Mouse (Mus musculus) midbrain, embryonic 15.5 days (tissue): ENCODE data around the gene Gm17606. TPM values are rescaled to one million over a fixed set of nuclear protein-coding genes. Genes with fewer than 3 reads are reported as not detected.

Experiments
- ATAC-seq: fragments of 200-750 bp; cut with Nextera tagmentation; replicated peaks from 2 replicates; pipeline ENCODE4 v1.8.0; 2017; ENCODE audit warnings: moderate TSS enrichment
- H3K27ac ChIP-seq: fragments of 300-500 bp; sonication (generic); 2 replicates; pipeline ENCODE4 v1.5.1; 2015; ENCODE audit warnings: mild to moderate bottlenecking, inconsistent platforms
- H3K27me3 ChIP-seq: fragments of 300-500 bp; sonication (generic); replicated peaks from 2 replicates; pipeline ENCODE4 v1.6.1; 2015; ENCODE audit warnings: inconsistent platforms
- H3K36me3 ChIP-seq: fragments of 300-500 bp; sonication (generic); replicated peaks from 2 replicates; pipeline ENCODE4 v1.6.1; 2015; ENCODE audit warnings: inconsistent platforms
- H3K4me1 ChIP-seq: fragments of 300-500 bp; sonication (generic); 2 replicates; pipeline ENCODE4 v1.6.1; 2015; ENCODE audit warnings: inconsistent platforms
- H3K4me2 ChIP-seq: fragments of 300-500 bp; sonication (generic); 2 replicates; pipeline ENCODE4 v1.6.1; 2015; ENCODE audit warnings: inconsistent platforms, mild to moderate bottlenecking, moderate library complexity
- H3K4me3 ChIP-seq: fragments of 300-500 bp; sonication (generic); 2 replicates; pipeline ENCODE4 v1.5.1; 2015; ENCODE audit warnings: mild to moderate bottlenecking, inconsistent platforms
- H3K9ac ChIP-seq: fragments of 300-500 bp; sonication (generic); 2 replicates; pipeline ENCODE4 v1.6.1; 2015; ENCODE audit warnings: mild to moderate bottlenecking, inconsistent platforms
- H3K9me3 ChIP-seq: fragments of 300-500 bp; sonication (generic); 2 replicates; pipeline ENCODE4 v1.6.1; 2016; ENCODE audit warnings: inconsistent platforms
- WGBS: fragments of 180-500 bp; shearing (Covaris S2); methylation state at CpG from one replicate; pipeline ENCODE4 v1.1.7; 2015; ENCODE audit warnings: mixed read lengths; 5-methylcytosine and 5-hydroxymethylcytosine counted together
- polyA plus RNA-seq: library from polyadenylated mRNA; unstranded; fragments of >200 nt; fragmentation: Nextera tagmentation; extraction: Ambion mirVana; gene quantifications from 2 replicates; pipeline ENCODE4 v1.2.1, GENCODE M21; 2015

Gm17606 gene
- not detected in 2 replicates for polyA plus RNA-seq

DNA sequence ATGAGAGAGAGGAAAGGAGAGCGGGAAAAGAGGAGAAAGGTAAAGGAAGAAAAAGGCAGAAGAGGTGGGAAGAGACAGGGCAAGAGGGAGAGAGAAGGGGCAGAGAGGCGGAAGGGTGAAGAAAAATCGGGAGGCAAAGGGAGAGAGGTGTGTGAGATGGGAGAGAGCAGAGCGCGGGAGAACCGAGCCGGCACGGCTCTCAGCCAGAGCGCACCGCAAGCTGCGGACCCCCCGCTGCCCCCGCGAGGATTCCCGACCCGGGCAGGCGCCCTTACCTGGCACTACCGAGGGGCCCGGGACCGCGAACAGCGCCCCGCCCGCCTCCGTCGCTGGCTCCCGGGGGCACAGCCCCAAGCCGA is at the start of gene Gm17606:
Gm17606 (plus strand) TSS at position 7 of the 359 bp plus-strand sequence.
- peak within 1 kb of the TSS; percentile 91 for H3K27ac ChIP-seq
- ATAC-seq = no peak
- WGBS = under 1% methylated on average over 28 of the region's 28 CpGs
- H3K9ac ChIP-seq = peak within 1 kb of the TSS; percentile 91
- peaks cover 23% of the 10 kb centered on the region for H3K4me1 ChIP-seq
- no peaks in the 10 kb centered on the region for H3K9me3 ChIP-seq
- no peaks in the 10 kb centered on the region for H3K27me3 ChIP-seq
- peak within 1 kb of the TSS; percentile 60 for H3K4me3 ChIP-seq
- H3K4me2 ChIP-seq = peak within 1 kb of the TSS; percentile 92
- peaks cover 44% of the 10 kb centered on the region for H3K36me3 ChIP-seq

DNA sequence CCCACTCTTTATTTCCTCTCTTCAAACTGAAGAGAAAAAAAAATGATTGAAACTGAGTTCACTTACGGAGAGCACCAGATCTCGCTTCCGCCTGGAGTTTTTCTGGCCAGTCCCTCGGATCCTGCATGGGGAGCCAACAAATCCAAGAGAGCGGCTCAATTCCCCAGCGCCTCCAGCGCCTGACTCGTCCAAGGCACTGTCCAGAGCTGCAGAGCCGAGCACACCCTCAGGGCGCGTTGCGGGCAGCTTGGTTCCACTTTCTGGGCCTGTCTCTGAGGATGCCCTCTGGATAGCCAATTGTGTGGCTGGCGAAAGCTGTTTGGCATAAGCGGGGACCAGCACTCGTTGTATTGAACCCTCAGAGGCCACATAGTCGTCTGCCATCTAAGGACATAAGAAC is 49.7 kb upstream of the Gm17606 start:
- H3K4me1 ChIP-seq = no peaks in the 10 kb centered on the region

DNA sequence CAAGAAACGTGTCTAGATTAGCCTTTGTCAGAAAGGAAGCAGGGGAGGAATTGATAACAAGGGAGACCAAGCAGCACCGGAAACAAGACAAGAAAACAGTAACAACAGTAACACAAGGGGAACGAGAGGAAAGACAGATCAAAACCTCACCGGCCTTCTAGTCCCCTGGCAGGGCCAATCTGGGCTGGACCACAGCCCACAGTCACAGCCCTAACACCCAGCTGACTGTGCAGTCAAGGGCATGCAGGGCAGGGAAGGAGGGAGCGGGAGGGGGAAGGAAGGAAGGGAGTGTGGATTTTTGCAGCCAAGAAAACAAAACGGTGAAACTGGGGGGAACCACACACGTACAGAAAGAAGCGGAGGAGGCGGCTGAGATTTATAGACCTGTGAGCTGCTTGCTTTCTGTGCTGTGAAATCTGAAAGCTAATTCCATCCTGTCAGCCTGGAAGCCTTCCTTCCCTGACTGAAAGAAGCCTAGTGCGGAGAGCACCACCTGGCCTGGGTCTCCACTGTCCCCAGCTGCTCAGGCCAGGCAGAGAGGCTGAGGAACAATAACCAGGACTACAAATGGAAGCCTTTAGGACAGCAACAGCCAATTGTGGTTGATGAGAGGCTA is 48.3 kb upstream of the Gm17606 start:
- H3K27me3 ChIP-seq = no peaks in the 10 kb centered on the region
- H3K4me3 ChIP-seq = no peak overlapping the region
- no peak overlapping the region for H3K9ac ChIP-seq
- H3K9me3 ChIP-seq = no peaks in the 10 kb centered on the region
- ATAC-seq = no peak
- 78% methylated on average over 10 of the region's 10 CpGs for WGBS
- H3K4me1 ChIP-seq = no peaks in the 10 kb centered on the region
- H3K27ac ChIP-seq = no peak overlapping the region; the same call in 1 of the 2 replicates
- H3K4me2 ChIP-seq = no peak overlapping the region
- no peaks in the 10 kb centered on the region for H3K36me3 ChIP-seq

More for the DNA sequence above, 49.7 kb upstream of the Gm17606 start:
- H3K36me3 ChIP-seq = no peaks in the 10 kb centered on the region
- no peak overlapping the region for H3K4me2 ChIP-seq
- ATAC-seq = no peak
- H3K27me3 ChIP-seq = no peaks in the 10 kb centered on the region
- WGBS = 90% methylated on average over 16 of the region's 16 CpGs
- no peaks in the 10 kb centered on the region for H3K9me3 ChIP-seq
- H3K9ac ChIP-seq = no peak overlapping the region
- H3K4me3 ChIP-seq = no peak overlapping the region
- no peak overlapping the region for H3K27ac ChIP-seq

DNA sequence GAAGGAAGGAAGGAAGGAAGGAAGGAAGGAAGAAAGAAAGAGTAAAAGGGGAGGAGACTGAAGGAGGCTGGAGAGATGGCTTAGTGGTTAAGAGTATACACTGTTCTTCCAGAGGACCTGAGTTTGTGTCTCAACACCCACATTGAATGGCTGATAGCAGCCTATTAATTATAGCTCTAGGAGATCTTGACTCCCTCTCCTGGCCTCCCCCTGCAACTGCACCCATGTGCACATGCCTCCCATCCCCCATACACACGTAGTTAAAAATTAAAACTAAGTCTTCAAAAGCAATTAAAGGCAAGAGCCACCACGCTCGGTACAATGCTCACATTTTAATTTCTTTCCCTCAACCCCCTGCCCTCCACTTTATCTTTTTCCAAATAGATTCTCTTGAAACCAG is 46.7 kb upstream of the Gm17606 start:
- ATAC-seq = no peak
- 98% methylated on average over 3 of the region's 3 CpGs for WGBS
- H3K27me3 ChIP-seq = no peaks in the 10 kb centered on the region

DNA sequence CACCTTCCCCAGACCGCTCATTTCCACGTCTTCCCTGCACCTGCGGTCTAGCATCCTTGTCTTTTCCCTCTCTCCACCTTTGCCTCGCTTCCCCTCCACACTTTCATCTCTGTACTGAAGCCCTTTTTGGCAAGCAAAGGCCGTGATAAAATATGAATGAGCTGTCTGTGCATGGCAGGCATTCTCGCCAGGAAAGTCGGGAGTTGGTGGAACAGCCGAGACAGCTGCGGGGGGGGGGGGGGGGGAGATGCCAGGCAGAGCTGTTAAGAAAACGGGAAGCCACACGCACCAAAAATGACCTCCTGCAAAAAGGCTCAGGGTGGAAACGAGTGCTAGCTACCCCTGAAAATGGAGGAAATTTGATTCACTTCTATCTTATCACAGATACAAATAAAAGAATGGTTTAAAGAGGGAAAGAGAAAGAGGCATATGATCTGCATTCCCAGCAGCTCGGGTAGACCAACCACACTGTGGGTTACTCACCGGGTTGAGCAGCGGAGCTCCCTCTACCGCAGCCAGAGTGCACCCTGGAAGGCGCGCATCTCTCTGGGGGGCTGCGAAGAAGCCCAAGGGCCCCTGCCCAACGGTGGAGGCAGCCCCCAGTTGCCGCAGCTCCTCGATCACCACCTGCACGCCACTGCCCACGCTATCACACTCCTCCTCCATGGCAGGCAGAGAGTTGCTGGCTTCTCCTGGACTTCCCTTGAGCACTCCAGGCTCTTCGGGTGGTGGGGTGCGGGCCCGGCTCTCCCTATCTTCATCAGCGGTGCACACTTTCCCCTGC is 45.9 kb upstream of the Gm17606 start:
- no peaks in the 10 kb centered on the region for H3K36me3 ChIP-seq
- H3K4me3 ChIP-seq = no peak overlapping the region
- WGBS = 62% methylated on average over 28 of the region's 28 CpGs
- H3K27me3 ChIP-seq = no peaks in the 10 kb centered on the region
- H3K4me2 ChIP-seq = no peak overlapping the region
- 0 out of 2 replicates have a peak, but pooled peaks have one; percentile 22 for ATAC-seq
- no peaks in the 10 kb centered on the region for H3K4me1 ChIP-seq
- H3K9me3 ChIP-seq = no peaks in the 10 kb centered on the region
- H3K27ac ChIP-seq = 0 out of 2 replicates have a peak overlapping the region, but pooled peaks have one; percentile 34
- H3K9ac ChIP-seq = no peak overlapping the region

More for the DNA sequence above, 46.7 kb upstream of the Gm17606 start:
- Histone ChIP-seq H3K4me1 (no peaks in the 10 kb centered on the region), H3K4me2 (no peak overlapping the region), H3K27ac (no peak overlapping the region), H3K4me3 (no peak overlapping the region), H3K36me3 (no peaks in the 10 kb centered on the region), H3K9me3 (no peaks in the 10 kb centered on the region), H3K9ac (no peak overlapping the region)

DNA sequence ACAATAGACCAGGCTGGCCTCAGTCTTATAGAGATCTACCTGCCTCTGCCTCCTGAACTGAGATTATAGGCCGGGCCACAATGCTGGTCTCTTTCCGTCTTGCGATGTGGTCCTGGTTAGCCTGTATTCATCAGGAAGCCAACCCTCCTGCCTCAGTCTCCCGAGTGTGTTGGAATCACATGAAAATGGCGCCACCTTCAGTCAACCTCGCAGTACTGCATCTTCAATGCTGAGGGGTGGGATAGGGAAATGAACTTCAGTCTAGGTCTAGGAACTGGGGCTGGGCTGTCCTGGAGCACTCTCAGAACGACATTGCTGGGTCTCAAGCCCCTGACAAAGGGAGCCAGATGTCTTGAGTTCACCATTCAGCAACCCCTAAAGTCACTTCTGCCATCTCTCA is 43.7 kb upstream of the Gm17606 start:
- Histone ChIP-seq H3K4me3 (no peak overlapping the region), H3K9me3 (no peaks in the 10 kb centered on the region), H3K4me2 (no peak overlapping the region), H3K36me3 (no peaks in the 10 kb centered on the region), H3K27ac (no peak overlapping the region), H3K4me1 (no peaks in the 10 kb centered on the region), H3K27me3 (no peaks in the 10 kb centered on the region), H3K9ac (no peak overlapping the region)
- 80% methylated on average over 7 of the region's 7 CpGs for WGBS
- no peak for ATAC-seq

DNA sequence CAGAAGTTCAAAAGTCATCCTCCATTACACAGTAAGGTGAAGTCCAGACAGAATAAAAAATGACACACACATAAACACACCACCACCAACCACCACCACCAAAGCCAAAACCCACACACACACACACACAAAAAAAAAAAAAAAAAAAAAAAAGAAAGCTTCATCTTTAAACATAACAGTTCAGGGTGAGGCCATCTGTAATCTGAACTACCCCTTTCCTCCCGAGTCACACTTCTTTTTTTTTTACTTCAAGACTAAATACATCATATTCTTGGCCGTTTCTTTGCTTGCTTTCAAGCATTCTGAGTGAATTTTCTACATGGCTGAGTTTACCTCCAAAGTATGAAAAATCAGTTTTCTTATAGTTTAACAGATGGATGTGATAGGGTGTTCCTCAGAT is 39.2 kb upstream of the Gm17606 start:
- H3K9ac ChIP-seq = no peak overlapping the region
- WGBS = 82% methylated on average over 2 of the region's 2 CpGs
- ATAC-seq = no peak

DNA sequence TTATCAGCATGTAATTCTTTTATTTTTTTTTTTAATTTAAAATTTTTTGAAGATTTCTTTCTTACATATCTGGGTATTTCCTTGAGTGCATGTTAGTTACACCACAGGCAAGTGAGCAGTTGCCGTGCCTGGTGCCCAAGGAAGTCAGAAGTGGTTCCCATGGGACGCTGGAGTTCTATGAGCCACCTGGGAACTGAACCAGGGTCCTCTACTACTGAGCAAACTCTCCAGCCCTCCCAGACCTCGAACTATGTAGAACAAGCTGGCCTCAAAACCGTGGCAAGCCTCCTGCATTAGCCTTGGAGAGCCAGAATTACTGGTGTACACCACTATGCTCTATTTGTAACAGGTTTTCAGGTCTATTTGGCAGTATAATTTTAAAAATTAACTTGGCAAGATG is 38.1 kb upstream of the Gm17606 start:
- peak; percentile 27; the same call in 1 of the 2 replicates for ATAC-seq

More for the DNA sequence above, 39.2 kb upstream of the Gm17606 start:
- H3K4me3 ChIP-seq = no peak overlapping the region
- peaks cover 20% of the 10 kb centered on the region for H3K4me1 ChIP-seq
- no peaks in the 10 kb centered on the region for H3K9me3 ChIP-seq
- no peak overlapping the region for H3K27ac ChIP-seq
- no peaks in the 10 kb centered on the region for H3K27me3 ChIP-seq
- no peak overlapping the region for H3K4me2 ChIP-seq
- no peaks in the 10 kb centered on the region for H3K36me3 ChIP-seq

DNA sequence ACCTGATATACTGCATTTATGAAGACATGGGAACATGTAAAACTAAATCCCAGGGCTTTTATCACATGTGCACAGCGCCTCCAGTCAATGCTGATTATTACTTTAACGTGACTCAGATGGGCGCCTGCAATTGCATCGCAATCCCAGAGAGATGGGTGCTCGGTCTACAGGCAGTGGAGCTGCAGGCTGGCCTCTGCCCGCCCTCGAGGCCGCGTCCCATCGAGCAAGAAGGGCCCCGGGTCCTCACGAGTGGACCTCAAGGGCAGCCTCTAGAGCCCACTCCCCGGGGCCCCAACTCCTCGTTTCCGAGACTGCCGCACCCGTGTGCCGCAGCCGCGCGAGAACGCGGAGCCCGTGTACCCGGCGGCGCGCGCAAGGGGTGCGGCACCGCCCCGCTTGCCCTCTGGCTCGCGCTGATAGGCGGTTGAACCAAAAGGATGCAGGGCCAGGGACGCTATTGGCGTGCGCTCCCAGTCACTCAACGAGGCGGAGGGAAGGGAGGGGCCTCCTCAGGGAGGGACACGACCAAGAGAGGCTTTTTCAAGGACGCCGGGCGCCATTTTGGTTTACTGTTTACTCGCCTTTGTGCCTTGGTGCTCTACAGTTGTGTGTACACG is 37.6 kb upstream of the Gm17606 start:
- Histone ChIP-seq H3K9me3 (no peaks in the 10 kb centered on the region), H3K4me1 (peaks cover 20% of the 10 kb centered on the region), H3K27ac (peak overlapping the region; percentile 92), H3K4me2 (peak overlapping the region; percentile 46), H3K9ac (peak overlapping the region; percentile 59), H3K4me3 (peak overlapping the region; percentile 50), H3K27me3 (no peaks in the 10 kb centered on the region), H3K36me3 (no peaks in the 10 kb centered on the region)
- under 1% methylated on average over 46 of the region's 46 CpGs for WGBS
- ATAC-seq = peak; percentile 99

More for the DNA sequence above, 38.1 kb upstream of the Gm17606 start:
- H3K4me1 ChIP-seq = peaks cover 20% of the 10 kb centered on the region
- 31% methylated on average over 4 of the region's 4 CpGs for WGBS
- peak overlapping the region; percentile 59; the same call in 1 of the 2 replicates for H3K9ac ChIP-seq
- H3K27me3 ChIP-seq = no peaks in the 10 kb centered on the region
- H3K4me2 ChIP-seq = peak overlapping the region; percentile 46
- no peaks in the 10 kb centered on the region for H3K36me3 ChIP-seq
- H3K4me3 ChIP-seq = peak overlapping the region; percentile 50
- no peaks in the 10 kb centered on the region for H3K9me3 ChIP-seq
- H3K27ac ChIP-seq = peak overlapping the region; percentile 92

DNA sequence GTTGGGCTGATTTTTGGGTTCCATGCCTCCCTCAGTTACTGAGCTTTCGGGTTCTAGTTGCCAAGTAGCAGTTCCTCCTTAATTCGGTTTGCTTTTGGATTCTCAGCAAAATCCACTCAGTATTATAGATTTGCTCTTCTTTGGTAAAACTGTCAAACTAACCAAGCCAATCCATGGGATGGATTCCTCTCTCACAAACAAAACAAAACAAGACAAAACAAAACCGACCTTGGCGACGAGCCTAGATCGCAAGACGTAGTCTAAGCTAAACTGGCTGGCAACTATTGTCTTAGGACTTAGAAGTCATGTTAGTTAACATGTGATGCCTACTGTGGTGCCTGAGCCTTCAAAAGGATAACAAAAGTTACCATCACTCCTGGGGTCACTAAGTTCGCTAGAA is 37.1 kb upstream of the Gm17606 start:
- ATAC-seq = no peak
- Histone ChIP-seq H3K9me3 (no peaks in the 10 kb centered on the region), H3K4me2 (peak overlapping the region; percentile 46), H3K36me3 (no peaks in the 10 kb centered on the region), H3K4me1 (peaks cover 20% of the 10 kb centered on the region), H3K9ac (no peak overlapping the region), H3K4me3 (peak overlapping the region; percentile 50), H3K27me3 (no peaks in the 10 kb centered on the region), H3K27ac (peak overlapping the region; percentile 92)
- 85% methylated on average over 8 of the region's 8 CpGs for WGBS

DNA sequence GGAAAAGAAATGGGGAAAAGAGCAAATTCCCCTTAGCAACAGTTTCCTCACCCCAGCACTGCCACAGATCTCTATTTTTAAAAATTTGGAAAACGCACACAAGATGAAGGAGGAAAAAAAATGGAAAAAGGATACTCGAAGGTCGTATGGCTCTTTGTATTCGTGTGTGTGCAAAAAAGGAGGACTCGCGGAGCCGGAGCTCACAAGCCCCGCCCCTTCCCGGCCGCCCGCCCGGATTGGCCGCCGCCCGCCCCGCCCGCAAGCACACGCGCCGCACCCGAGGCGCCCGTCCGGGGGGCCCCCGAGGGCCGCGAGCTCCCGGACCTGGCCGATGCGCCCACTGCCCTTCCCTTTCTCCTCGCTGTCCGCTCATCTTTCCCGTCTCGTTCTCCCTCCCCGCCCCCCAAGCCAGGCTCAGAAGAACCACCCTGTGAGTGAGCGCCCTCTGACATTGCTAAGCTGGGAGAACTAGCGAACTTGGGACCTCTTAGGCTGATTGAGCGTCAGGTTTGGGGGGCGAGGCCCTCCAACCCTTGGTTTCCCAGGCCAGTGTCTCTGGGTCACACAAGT is 34.9 kb upstream of the Gm17606 start, which contains the start of gene 4931414P19Rik:
4931414P19Rik (minus strand) TSS at position 242 of the 570 bp plus-strand sequence.
- no peaks in the 10 kb centered on the region for H3K27me3 ChIP-seq
- H3K9ac ChIP-seq = peak within 1 kb of the TSS; percentile 35
- peak within 1 kb of the TSS; percentile 81 for H3K27ac ChIP-seq
- peak; percentile 13; the same call in 1 of the 2 replicates for ATAC-seq
- under 1% methylated on average over 32 of the region's 39 CpGs for WGBS
- H3K4me2 ChIP-seq = peak within 1 kb of the TSS; percentile 72
- H3K4me3 ChIP-seq = peak within 1 kb of the TSS; percentile 48
- peaks cover 20% of the 10 kb centered on the region for H3K4me1 ChIP-seq
- no peaks in the 10 kb centered on the region for H3K36me3 ChIP-seq
- no peaks in the 10 kb centered on the region for H3K9me3 ChIP-seq

DNA sequence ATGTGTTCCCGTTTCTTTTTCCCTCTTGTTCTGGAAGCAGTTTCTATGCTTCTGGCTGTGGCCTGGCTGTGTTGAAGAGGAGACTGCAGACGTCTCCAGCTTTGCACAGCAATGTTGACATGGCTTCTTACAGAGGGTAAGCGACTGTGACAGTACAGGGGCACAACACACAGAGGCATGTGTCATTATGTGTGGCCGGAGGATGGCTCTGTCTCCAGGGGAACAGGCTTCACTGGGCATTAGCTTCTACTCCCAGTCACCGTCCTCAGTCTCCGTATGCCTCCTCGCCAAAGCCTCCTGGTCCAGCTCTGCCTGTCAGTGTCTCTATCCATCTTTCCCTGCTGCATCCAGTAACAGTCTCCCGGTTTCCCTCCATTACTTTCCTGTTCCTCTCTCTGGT is 33.5 kb upstream of the Gm17606 start:
- Histone ChIP-seq H3K27me3 (no peaks in the 10 kb centered on the region), H3K4me3 (no peak overlapping the region), H3K36me3 (no peaks in the 10 kb centered on the region), H3K4me1 (peaks cover 19% of the 10 kb centered on the region), H3K27ac (no peak overlapping the region), H3K4me2 (no peak overlapping the region), H3K9me3 (no peaks in the 10 kb centered on the region), H3K9ac (no peak overlapping the region)
- 46% methylated on average over 8 of the region's 8 CpGs for WGBS
- ATAC-seq = no peak
